Mouse (Mus musculus) MEL (cell line): ENCODE data around the gene Mark2. TPM values are rescaled to one million over a fixed set of nuclear protein-coding genes. Genes with fewer than 3 reads are reported as not detected.

Experiments used
- DNase-seq: peaks from one replicate; pipeline ENCODE4 v3.0.0; 2011; ENCODE audit warnings: low read depth, low spot score
- H3K27ac ChIP-seq: 2 replicates; pipeline ENCODE4 v1.5.1; 2012; ENCODE audit warnings: low read depth, mild to moderate bottlenecking, control low read depth, low read length, moderate library complexity; ENCODE audit not compliant: control insufficient read depth
- H3K27me3 ChIP-seq, 2 experiments: fragments of 150-350 bp in 1 of 2; sonication (generic) in 1 of 2; 2 replicates each; pipeline ENCODE4 v1.6.1; 2012; ENCODE audit warnings: low read length in 2 of 2, mild to moderate bottlenecking in 2 of 2, improper control_type of control experiment in 1 of 2, moderate library complexity in 1 of 2; ENCODE audit not compliant: insufficient read depth in 2 of 2, control insufficient read depth in 1 of 2
- H3K36me3 ChIP-seq, 2 experiments: 2 replicates each; pipeline ENCODE4 v1.6.1; 2012 to 2014; ENCODE audit warnings: low read length in 2 of 2, improper control_type of control experiment in 1 of 2, inconsistent platforms in 1 of 2, mild to moderate bottlenecking in 1 of 2; ENCODE audit not compliant: insufficient read depth in 2 of 2, control insufficient read depth in 1 of 2
- H3K4me1 ChIP-seq, 2 experiments: fragments of 150-350 bp in 1 of 2; sonication (generic) in 1 of 2; 2 replicates each; pipeline ENCODE4 v1.6.1; 2012; ENCODE audit warnings: low read length in 2 of 2, improper control_type of control experiment in 1 of 2, mild to moderate bottlenecking in 1 of 2; ENCODE audit not compliant: insufficient read depth in 2 of 2, control insufficient read depth in 1 of 2
- H3K4me3 ChIP-seq, 2 experiments: fragments of 150-350 bp in 1 of 2; sonication (generic) in 1 of 2; 2 replicates each; pipeline ENCODE4 v1.5.1; 2012; ENCODE audit warnings: low read depth in 2 of 2, low read length in 2 of 2, mild to moderate bottlenecking in 2 of 2, moderate library complexity in 2 of 2, control low read depth in 1 of 2, improper control_type of control experiment in 1 of 2; ENCODE audit not compliant: control insufficient read depth in 1 of 2, insufficient read depth in 1 of 2
- H3K79me2 ChIP-seq: 2 replicates; pipeline ENCODE4 v1.6.1; 2012; ENCODE audit warnings: mild to moderate bottlenecking, low read length, moderate library complexity; ENCODE audit not compliant: control insufficient read depth, poor library complexity, insufficient read depth
- H3K9ac ChIP-seq: 2 replicates; pipeline ENCODE4 v1.6.1; 2012; ENCODE audit warnings: low read depth, mild to moderate bottlenecking, control low read depth, low read length, moderate library complexity; ENCODE audit not compliant: control insufficient read depth, poor library complexity, severe bottlenecking
- H3K9me3 ChIP-seq: fragments of 150-350 bp; sonication (generic); replicated peaks from 2 replicates; pipeline ENCODE4 v1.6.1; 2012; ENCODE audit warnings: mild to moderate bottlenecking, low read length, improper control_type of control experiment, moderate library complexity; ENCODE audit not compliant: insufficient read depth
- BHLHE40 ChIP-seq: IDR thresholded peaks from 2 replicates; pipeline ENCODE4 v1.6.1; 2012; ENCODE audit warnings: low read depth, mild to moderate bottlenecking, inconsistent platforms, low read length, improper control_type of control experiment, borderline replicate concordance
- CHD1 ChIP-seq: IDR thresholded peaks from 2 replicates; pipeline ENCODE4 v1.6.1; 2012; ENCODE audit warnings: low read depth, mild to moderate bottlenecking, inconsistent platforms, low read length, improper control_type of control experiment
- CTCF ChIP-seq, 3 experiments: IDR thresholded peaks in 2 of 3; conservative IDR thresholded peaks in 1 of 3; 2 replicates each; pipeline ENCODE4 v1.5.1; 2011 to 2012; ENCODE audit warnings: low read length in 3 of 3, low read depth in 2 of 3, mild to moderate bottlenecking in 2 of 3, improper control_type of control experiment in 1 of 3, inconsistent platforms in 1 of 3, mixed read lengths in 1 of 3, moderate library complexity in 1 of 3; ENCODE audit not compliant: control insufficient read depth in 1 of 3, insufficient read depth in 1 of 3, poor library complexity in 1 of 3, severe bottlenecking in 1 of 3
- E2F4 ChIP-seq: IDR thresholded peaks from 2 replicates; pipeline ENCODE4 v1.6.1; 2011; ENCODE audit warnings: low read depth, low read length, improper control_type of control experiment, borderline replicate concordance
- GATA1 ChIP-seq: IDR thresholded peaks from 2 replicates; pipeline ENCODE4 v1.6.1; 2011; ENCODE audit warnings: low read depth, low read length, improper control_type of control experiment
- HCFC1 ChIP-seq: IDR thresholded peaks from 2 replicates; pipeline ENCODE4 v1.6.1; 2012; ENCODE audit warnings: low read depth, mild to moderate bottlenecking, inconsistent platforms, low read length, improper control_type of control experiment, moderate library complexity
- KAT2A ChIP-seq: conservative IDR thresholded peaks from 2 replicates; pipeline ENCODE4 v1.6.1; 2012; ENCODE audit warnings: low read depth, low read length, improper control_type of control experiment, inconsistent platforms
- MAZ ChIP-seq: IDR thresholded peaks from 2 replicates; pipeline ENCODE4 v1.6.1; 2012; ENCODE audit warnings: low read depth, mild to moderate bottlenecking, inconsistent platforms, low read length, improper control_type of control experiment
- MEF2A ChIP-seq: IDR thresholded peaks from 2 replicates; pipeline ENCODE4 v1.6.1; 2014; ENCODE audit warnings: low read depth, mild to moderate bottlenecking, inconsistent platforms, low read length, improper control_type of control experiment; ENCODE audit not compliant: poor library complexity, insufficient replicate concordance, severe bottlenecking; ENCODE audit errors: extremely low read depth
- MXI1 ChIP-seq: IDR thresholded peaks from 2 replicates; pipeline ENCODE4 v1.6.1; 2011; ENCODE audit warnings: mild to moderate bottlenecking, low read depth, low read length, improper control_type of control experiment
- POLR2AphosphoS2 ChIP-seq: IDR thresholded peaks from 2 replicates; pipeline ENCODE4 v1.6.1; 2011; ENCODE audit warnings: low read length, improper control_type of control experiment
- RAD21 ChIP-seq: IDR thresholded peaks from 2 replicates; pipeline ENCODE4 v1.6.1; 2011; ENCODE audit warnings: mild to moderate bottlenecking, low read depth, low read length, improper control_type of control experiment
- RCOR1 ChIP-seq: IDR thresholded peaks from 2 replicates; pipeline ENCODE4 v1.6.1; 2012; ENCODE audit warnings: low read depth, mild to moderate bottlenecking, inconsistent platforms, low read length, improper control_type of control experiment
- SIN3A ChIP-seq: IDR thresholded peaks from 2 replicates; pipeline ENCODE4 v1.6.1; 2012; ENCODE audit warnings: low read length, improper control_type of control experiment, inconsistent platforms
- SMC3 ChIP-seq: IDR thresholded peaks from 2 replicates; pipeline ENCODE4 v1.6.1; 2011; ENCODE audit warnings: low read depth, low read length, improper control_type of control experiment
- TAL1 ChIP-seq: IDR thresholded peaks from 2 replicates; pipeline ENCODE4 v1.6.1; 2012; ENCODE audit warnings: mild to moderate bottlenecking, inconsistent platforms, low read length, moderate library complexity, mixed read lengths
- UBTF ChIP-seq: IDR thresholded peaks from 2 replicates; pipeline ENCODE4 v1.6.1; 2012; ENCODE audit warnings: low read depth, mild to moderate bottlenecking, inconsistent platforms, low read length, improper control_type of control experiment, moderate library complexity, borderline replicate concordance; ENCODE audit not compliant: insufficient read depth
- USF1 ChIP-seq: IDR thresholded peaks from 2 replicates; pipeline ENCODE4 v1.6.1; 2014; ENCODE audit warnings: low read depth, mild to moderate bottlenecking, inconsistent platforms, low read length, improper control_type of control experiment, moderate library complexity
- ZC3H11A ChIP-seq: IDR thresholded peaks from 2 replicates; pipeline ENCODE4 v1.6.1; 2012; ENCODE audit warnings: low read depth, mild to moderate bottlenecking, inconsistent platforms, low read length, improper control_type of control experiment
- ZKSCAN1 ChIP-seq: IDR thresholded peaks from 2 replicates; pipeline ENCODE4 v1.6.1; 2012; ENCODE audit warnings: low read depth, mild to moderate bottlenecking, inconsistent platforms, low read length, improper control_type of control experiment, moderate library complexity
- ZNF384 ChIP-seq: IDR thresholded peaks from 2 replicates; pipeline ENCODE4 v1.6.1; 2012; ENCODE audit warnings: low read depth, mild to moderate bottlenecking, inconsistent platforms, low read length, improper control_type of control experiment
- polyA plus RNA-seq, 2 experiments: library from polyadenylated mRNA; stranded (reverse) in 1 of 2; unstranded in 1 of 2; fragments of >175 nt in 1 of 2; fragments of >200 nt in 1 of 2; gene quantifications; 2 replicates each; pipeline versions ENCODE4 v1.2.1 to v1.2.4; 2012; ENCODE audit warnings: low replicate concordance in 2 of 2, low read depth in 1 of 2; ENCODE audit not compliant: insufficient read length in 2 of 2, insufficient read depth in 1 of 2, missing spikeins in 1 of 2
- total RNA-seq: library from RNA; depleted of rRNA; stranded (reverse); fragments of 300-350 nt; gene quantifications from 2 replicates; pipeline ENCODE4 v1.2.3, GENCODE M21; 2012

The Mark2 gene
- total and polyA plus RNA-seq, 3 experiments = 36.1 to 72.4 TPM; not detected in 1

GRCm38 (mm10) chr19:7345235-7345755 lies 3.6 kb upstream of the Mark2 start:
- no peak overlapping the region for H3K27ac ChIP-seq
- H3K36me3 ChIP-seq = peaks cover 0 to 3% of the 10 kb centered on the region in 2 experiments; a peak in 2 of 4 replicates
- DNase-seq = peak; percentile 53
- H3K4me1 ChIP-seq = peaks cover 0 to 7% of the 10 kb centered on the region in 2 experiments; a peak in 1 of 4 replicates
- H3K27me3 ChIP-seq = no peaks in the 10 kb centered on the region
- H3K4me3 ChIP-seq = no peak overlapping the region
- TF ChIP-seq MEF2A (no peak), CTCF (IDR thresholded peaks at IDR 0.05 in 2 of 3, conservative IDR thresholded peaks at IDR 0.05 in 1 of 3; ENCODE audit: control insufficient read depth in 1 of 3, insufficient read depth in 1 of 3, low read depth in 2 of 3, low read length in 3 of 3, poor library complexity in 1 of 3, severe bottlenecking in 1 of 3) (peak; percentile 66 to 84 (median 77)), SIN3A (peak; percentile 35; the same call in 1 of the 2 replicates), RCOR1 (no peak), USF1 (no peak), SMC3 (peak; percentile 92), CHD1 (no peak), BHLHE40 (no peak), RAD21 (peak; percentile 77), MAZ (peak; percentile 86), ZC3H11A (peak; percentile 83), MXI1 (0 out of 2 replicates have a peak, but pooled peaks have one; percentile 37), GATA1 (no peak), ZNF384 (no peak)
- peaks cover 12% of the 10 kb centered on the region for H3K79me2 ChIP-seq
- no peaks in the 10 kb centered on the region for H3K9me3 ChIP-seq
- no peak overlapping the region for H3K9ac ChIP-seq

GRCm38 (mm10) chr19:7342646-7343045 lies 986 bp upstream of the Mark2 start:
- TF ChIP-seq SIN3A (no peak), CHD1 (no peak), TAL1 (no peak), BHLHE40 (no peak), MXI1 (no peak), ZKSCAN1 (no peak), RAD21 (no peak), KAT2A (no peak), RCOR1 (no peak), USF1 (no peak), HCFC1 (no peak), POLR2AphosphoS2 (no peak), GATA1 (no peak), UBTF (no peak), E2F4 (no peak), MAZ (no peak)
- TF ChIP-seq, all 39 proteins: peak for 0
- Histone ChIP-seq H3K9ac (no peak overlapping the region), H3K79me2 (peaks cover 35% of the 10 kb centered on the region), H3K36me3 (peaks cover 0 to 25% of the 10 kb centered on the region in 2 experiments; a peak in 2 of 4 replicates), H3K4me3 (no peak overlapping the region; a peak in 1 of 4 replicates), H3K27ac (peak overlapping the region; percentile 23; the same call in 1 of the 2 replicates), H3K4me1 (peaks cover 9 to 30% of the 10 kb centered on the region in 2 experiments), H3K9me3 (no peaks in the 10 kb centered on the region), H3K27me3 (no peaks in the 10 kb centered on the region)
- DNase-seq = peak; percentile 30
